20 mouse cellular contexts compared by ENCODE assay signal in the genomic region with DNA sequence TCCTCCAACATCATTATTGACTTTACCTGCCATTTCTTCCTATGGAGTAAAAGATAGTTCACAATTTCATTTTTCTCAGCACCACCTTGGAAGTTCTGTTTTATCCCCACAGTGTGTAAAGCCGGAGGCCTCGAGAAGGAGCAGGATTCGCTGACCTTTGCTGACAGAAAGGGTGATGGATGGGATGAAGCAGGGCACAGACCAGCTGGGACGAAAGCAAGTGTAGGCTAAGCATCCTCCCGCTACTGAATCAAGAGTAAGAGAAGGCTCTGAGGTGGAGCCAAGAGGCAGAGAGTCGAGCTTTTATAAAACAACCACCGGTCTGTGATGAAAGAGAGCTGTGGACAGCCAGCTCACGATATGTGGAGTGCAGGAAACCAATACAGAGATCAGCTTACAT.
"Had no signal": no experiment of that assay in that cellular context is flagged by ENCODE, and none has a peak within 500 bp of the region (broad histone marks: within the 10 kb centered on the region; RNA-seq: fewer than 3 reads in every experiment).

No protein-coding gene starts in this region.

- H3K9ac ChIP-seq: limb, embryonic 12.5 days; limb, embryonic 15.5 days; liver, embryonic 14.5 days; liver, postnatal 0 days; lung, embryonic 14.5 days; neural tube, embryonic 12.5 days; stomach, embryonic 15.5 days had no signal

- H3K27me3 ChIP-seq: limb, embryonic 12.5 days; limb, embryonic 15.5 days; neural tube, embryonic 12.5 days; stomach, embryonic 15.5 days had no signal

- H3K27ac ChIP-seq: limb, embryonic 12.5 days; limb, embryonic 15.5 days; liver, embryonic 14.5 days; macrophage; neural tube, embryonic 12.5 days; stomach, embryonic 15.5 days had no signal

- H3K4me1 ChIP-seq: limb, embryonic 12.5 days; limb, embryonic 15.5 days; neural tube, embryonic 12.5 days; stomach, embryonic 15.5 days had no signal

- H3K4me3 ChIP-seq: limb, embryonic 12.5 days; limb, embryonic 15.5 days; neural tube, embryonic 12.5 days; stomach, embryonic 15.5 days had no signal

- H3K9me3 ChIP-seq: limb, embryonic 15.5 days; stomach, embryonic 15.5 days had no signal

- DNase-seq: kidney, adult 9 months; kidney, postnatal 14 days; kidney, postnatal 4 days; left cerebral cortex, postnatal 4 days; liver, postnatal 0 days; lung, embryonic 14.5 days; midbrain, embryonic 14.5 days; retina, postnatal 1 day; right cerebral cortex, postnatal 25 days; spleen, adult 18-20 months; thymus, postnatal 25 days had no signal

- ATAC-seq: liver, postnatal 0 days; lung, postnatal 0 days had no signal

- H3K4me2 ChIP-seq: limb, embryonic 12.5 days; limb, embryonic 15.5 days; liver, embryonic 11.5 days; lung, embryonic 14.5 days; midbrain, embryonic 11.5 days; neural tube, embryonic 12.5 days; stomach, embryonic 15.5 days had no signal

- H3K36me3 ChIP-seq: limb, embryonic 12.5 days; limb, embryonic 15.5 days; neural tube, embryonic 12.5 days; stomach, embryonic 15.5 days had no signal
